Mouse (Mus musculus) E14TG2a.4 (cell line): ENCODE measurements around the gene Tiam2.

ENCODE experiments used
- CTCF ChIP-seq: conservative IDR thresholded peaks from 2 replicates; pipeline ENCODE4 v1.5.1; 2014; ENCODE audit warnings: low read length
- POU5F1 ChIP-seq: IDR thresholded peaks from 2 replicates; pipeline ENCODE4 v1.6.1; 2014; ENCODE audit warnings: low read length, borderline replicate concordance

- TF ChIP-seq CTCF (no peak), POU5F1 (no peak)
Measured at GRCm38 (mm10) chr17:3285030-3285671, 41.2 kb upstream of the Tiam2 start.
